ENCODE assay signal across 22 mouse cellular contexts in the genomic region with DNA sequence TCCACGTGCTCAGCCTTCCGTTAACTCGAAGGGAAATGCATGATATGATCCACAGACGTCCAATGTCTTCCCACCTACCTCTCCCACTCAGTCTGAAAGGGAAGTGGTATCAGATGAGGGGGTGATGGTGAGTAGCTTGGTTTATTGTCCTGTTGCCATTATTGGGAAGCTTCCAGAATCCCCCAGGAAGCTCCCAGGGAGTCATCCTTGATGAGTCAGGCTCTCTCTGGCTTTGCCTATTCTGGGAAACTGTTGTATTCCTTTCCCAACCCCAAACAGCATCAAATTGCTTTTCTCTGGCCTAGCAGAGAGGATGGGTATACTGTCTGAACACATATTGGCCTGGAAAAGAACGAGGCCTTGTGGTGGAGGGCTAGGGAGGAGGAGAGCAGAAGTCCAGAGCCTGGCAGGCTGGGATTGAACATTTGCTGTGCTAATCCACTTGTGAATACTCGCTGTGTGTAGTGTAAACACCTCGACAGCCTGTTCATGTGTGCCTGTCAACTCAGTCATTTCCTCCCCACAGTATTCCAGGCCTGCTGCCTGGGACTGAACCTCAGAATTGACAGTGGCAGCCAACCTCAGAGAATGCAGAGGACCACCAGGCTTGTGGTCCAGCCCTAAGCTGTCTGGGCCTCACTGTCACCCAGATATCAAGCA.
A peak's percentile ranks its signal among the peaks of the same experiment; 100 is the strongest.
DNase-seq lines count a peak whose midpoint lies in the region; ATAC-seq and TF ChIP-seq lines count a peak whose summit lies in the region.
"Had no signal": no experiment of that assay in that cellular context is flagged by ENCODE, and none has a peak within 500 bp of the region (broad histone marks: within the 10 kb centered on the region; RNA-seq: fewer than 3 reads in every experiment).

No protein-coding gene starts in this region.

- H3K9ac ChIP-seq in forebrain, embryonic 13.5 days, result no peak overlapping the region
- H3K9ac ChIP-seq: embryonic facial prominence, embryonic 15.5 days had no signal

- TF ChIP-seq CTCF in layer of hippocampus, adult 2 months (conservative IDR thresholded peaks at IDR 0.05), result no peak

- peaks cover 46% of the 10 kb centered on the region for H3K4me1 ChIP-seq in forebrain, embryonic 13.5 days
- H3K4me1 ChIP-seq in forebrain, embryonic 10.5 days, result peaks cover 65% of the 10 kb centered on the region

- H3K27ac ChIP-seq in forebrain, embryonic 13.5 days, result no peak overlapping the region
- no peak overlapping the region for H3K27ac ChIP-seq in forebrain, embryonic 10.5 days
- peak overlapping the region; percentile 1; the same call in 1 of the 2 replicates for H3K27ac ChIP-seq in layer of hippocampus, adult 2 months
- H3K27ac ChIP-seq: embryonic facial prominence, embryonic 15.5 days had no signal

- no peak overlapping the region for H3K4me3 ChIP-seq in forebrain, embryonic 13.5 days
- H3K4me3 ChIP-seq in forebrain, embryonic 10.5 days, result no peak overlapping the region
- H3K4me3 ChIP-seq in layer of hippocampus, adult 2 months, result no peak overlapping the region

- 55% methylated on average over 7 of the region's 7 CpGs for WGBS in forebrain, embryonic 13.5 days
- 70% methylated on average over 7 of the region's 7 CpGs for WGBS in forebrain, embryonic 10.5 days

- H3K36me3 ChIP-seq in forebrain, embryonic 13.5 days (ENCODE audit: poor library complexity, severe bottlenecking), result no peaks in the 10 kb centered on the region
- H3K36me3 ChIP-seq in forebrain, embryonic 10.5 days (replicated peaks), result no peaks in the 10 kb centered on the region
- H3K36me3 ChIP-seq: embryonic facial prominence, embryonic 15.5 days; midbrain, embryonic 13.5 days had no signal

- no peaks in the 10 kb centered on the region for H3K9me3 ChIP-seq in forebrain, embryonic 13.5 days (replicated peaks)
- no peaks in the 10 kb centered on the region for H3K9me3 ChIP-seq in forebrain, embryonic 10.5 days
- H3K9me3 ChIP-seq: embryonic facial prominence, embryonic 15.5 days; midbrain, embryonic 13.5 days had no signal

- ATAC-seq in forebrain, embryonic 13.5 days, result no peak
- ATAC-seq: midbrain, embryonic 13.5 days had no signal

- no peak for DNase-seq in forebrain, embryonic 10.5 days (ENCODE audit: extremely low spot score, low spot score)
- DNase-seq in layer of hippocampus, adult 2 months (ENCODE audit: low spot score in 2 of 2), result no peak
- DNase-seq in layer of hippocampus, adult 8-10 months (ENCODE audit: low spot score in 2 of 2), result no peak
- DNase-seq in right cerebral cortex, adult 18-20 months, result peak; percentile 22
- DNase-seq in right cerebral cortex, postnatal 36 days (ENCODE audit: low spot score in 2 of 2), result no peak
- DNase-seq in urinary bladder, postnatal 36 days (ENCODE audit: low spot score in 2 of 2), result no peak
- DNase-seq in kidney, adult 18-20 months, result no peak
- DNase-seq: adrenal gland, postnatal 25 days; cerebellum, adult 11 months; cerebellum, adult 9-11 months; gastrocnemius, postnatal 10 days; heart, adult 11 months; kidney, adult 8-10 months; kidney, postnatal 14 days; layer of hippocampus, postnatal 36 days; lung, adult 18-20 months; lung, postnatal 10 days; thymus, adult 18-20 months; thymus, postnatal 36 days had no signal

- H3K4me2 ChIP-seq in forebrain, embryonic 13.5 days, result peak overlapping the region; percentile 95; the same call in 1 of the 2 replicates

- peaks cover 40% of the 10 kb centered on the region for H3K27me3 ChIP-seq in forebrain, embryonic 13.5 days
- H3K27me3 ChIP-seq in forebrain, embryonic 10.5 days (ENCODE audit: poor library complexity, severe bottlenecking), result peaks cover 88% of the 10 kb centered on the region
